Mouse (Mus musculus) ES-Bruce4 (cell line): ENCODE data around the gene Samd7.

Experiments
- CTCF ChIP-seq: IDR thresholded peaks from one replicate; pipeline ENCODE4 v1.8.1; 2011; ENCODE audit warnings: low read depth, low read length
- EP300 ChIP-seq: IDR thresholded peaks from 2 replicates; pipeline ENCODE4 v1.6.1; 2011; ENCODE audit warnings: low read depth, low read length; ENCODE audit not compliant: insufficient read depth
- POLR2A ChIP-seq: IDR thresholded peaks from one replicate; pipeline ENCODE4 v1.8.1; 2011; ENCODE audit warnings: low read length; ENCODE audit not compliant: insufficient read depth

DNA sequence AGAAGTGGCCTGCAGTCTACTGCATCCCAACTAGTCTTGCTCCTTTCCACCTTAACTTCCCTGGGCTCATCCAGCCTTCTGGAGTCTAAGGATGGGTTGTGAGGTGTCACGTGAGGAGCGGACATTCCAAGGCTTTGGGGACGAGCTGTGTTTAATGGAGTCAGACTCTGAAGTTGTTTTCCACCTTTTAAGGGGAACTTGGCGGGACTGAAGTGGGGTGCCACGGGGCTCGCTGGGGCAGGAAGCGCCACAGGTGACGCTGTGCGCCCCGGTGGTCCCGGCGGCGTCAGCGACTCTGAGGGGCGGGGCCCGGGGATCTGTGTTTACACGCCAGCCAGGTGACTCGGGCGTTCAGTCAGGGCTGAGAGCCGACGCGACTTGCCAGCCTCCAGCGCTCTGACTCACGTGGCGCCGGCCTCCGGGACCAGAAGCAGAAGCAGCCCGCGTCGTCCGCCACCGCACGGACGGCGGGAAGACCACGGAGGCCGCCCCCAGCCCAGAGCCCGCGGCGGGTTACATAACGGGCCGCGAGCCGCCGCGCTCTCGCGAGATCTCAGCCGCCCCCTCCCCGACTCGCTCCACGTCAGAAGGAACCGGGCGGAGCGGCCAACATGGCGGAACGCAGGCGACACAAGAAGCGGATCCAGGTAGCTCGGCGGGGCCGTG lies 46.8 kb downstream of the Samd7 start, which contains the start of gene Sec62:
- TF ChIP-seq POLR2A (peak; percentile 69), CTCF (no peak), EP300 (peak; percentile 59; the same call in 1 of the 2 replicates)
